Mouse (Mus musculus) lung, embryonic 14.5 days (tissue): ENCODE results near the gene Extl1. TPM values are rescaled to one million over a fixed set of nuclear protein-coding genes. Genes with fewer than 3 reads are reported as not detected.

Source experiments
- ATAC-seq: fragments of 200-750 bp; cut with Nextera tagmentation; 2 replicates; pipeline ENCODE4 v1.8.0; 2017; ENCODE audit warnings: mild to moderate bottlenecking, moderate TSS enrichment, moderate library complexity; ENCODE audit not compliant: insufficient read depth
- DNase-seq: peaks from one replicate; pipeline ENCODE4 v3.0.0-alpha.2; 2015
- H3K27ac ChIP-seq: fragments of 300-500 bp; sonication (generic); 2 replicates; pipeline ENCODE4 v1.5.1; 2014; ENCODE audit warnings: low read depth, mild to moderate bottlenecking, moderate library complexity
- H3K27me3 ChIP-seq: fragments of 300-500 bp; sonication (generic); 2 replicates; pipeline ENCODE4 v1.6.1; 2014; ENCODE audit warnings: low read length, control low read depth; ENCODE audit not compliant: insufficient read depth
- H3K36me3 ChIP-seq: fragments of 300-500 bp; sonication (generic); 2 replicates; pipeline ENCODE4 v1.6.1; 2014; ENCODE audit warnings: control low read depth; ENCODE audit not compliant: insufficient read depth
- H3K4me1 ChIP-seq: fragments of 300-500 bp; sonication (generic); 2 replicates; pipeline ENCODE4 v1.6.1; 2014; ENCODE audit warnings: antibody characterized with exemption, control low read depth; ENCODE audit not compliant: insufficient read depth
- H3K4me2 ChIP-seq: fragments of 300-500 bp; sonication (generic); 2 replicates; pipeline ENCODE4 v1.6.1; 2014; ENCODE audit warnings: mild to moderate bottlenecking
- H3K4me3 ChIP-seq: fragments of 300-500 bp; sonication (generic); 2 replicates; pipeline ENCODE4 v1.5.1; 2014; ENCODE audit warnings: low read depth, low read length
- H3K9ac ChIP-seq: fragments of 300-500 bp; sonication (generic); 2 replicates; pipeline ENCODE4 v1.6.1; 2014
- H3K9me3 ChIP-seq: fragments of 300-500 bp; sonication (generic); 2 replicates; pipeline ENCODE4 v1.6.1; 2016; ENCODE audit warnings: low read depth, low read length, control low read depth
- CTCF ChIP-seq: IDR thresholded peaks from 2 replicates; pipeline ENCODE4 v1.5.1; 2016; ENCODE audit warnings: antibody characterized with exemption, low read depth
- WGBS: fragments of 180-500 bp; shearing (Covaris S2); extraction: QIAGEN DNeasy Blood & Tissue Kit; methylation state at CpG from one replicate; pipeline ENCODE4 v1.1.7; 2014; 5-methylcytosine and 5-hydroxymethylcytosine counted together
- polyA plus RNA-seq: library from polyadenylated mRNA; unstranded; fragments of >200 nt; fragmentation: Nextera tagmentation; extraction: Ambion mirVana; gene quantifications from 2 replicates; pipeline ENCODE4 v1.2.1, GENCODE M21; 2014

Gene Extl1
- polyA plus RNA-seq, 1 experiment from 2014 or later = 3.7 TPM

DNA sequence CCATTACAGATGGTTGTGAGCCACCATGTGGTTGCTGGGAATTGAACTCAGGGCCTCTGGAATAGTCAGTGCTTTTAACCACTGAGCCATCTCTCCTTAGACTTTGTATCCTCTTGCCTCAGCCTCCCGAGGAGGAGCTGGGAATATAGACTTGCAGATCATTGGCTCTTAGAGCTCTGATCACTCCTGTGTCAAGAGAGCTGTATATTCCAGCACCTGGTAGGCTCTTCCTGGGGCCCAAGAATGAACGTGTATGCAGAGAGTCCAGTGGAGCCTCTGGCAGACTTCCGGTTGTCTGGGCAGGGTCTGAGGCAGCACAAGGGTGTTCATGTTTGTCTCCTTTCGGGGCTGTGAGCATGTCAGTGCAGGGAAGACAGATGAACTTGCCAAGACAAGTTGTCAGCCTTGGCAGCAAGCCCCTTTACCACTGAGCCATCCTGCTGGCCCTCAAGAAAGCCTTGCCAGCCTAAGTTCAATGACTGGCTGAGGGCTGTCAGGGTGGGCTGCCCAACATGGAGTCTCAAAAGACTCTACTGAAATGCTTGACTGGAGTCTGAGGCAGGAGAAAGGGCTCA is 69.5 kb downstream of the Extl1 start:
- Histone ChIP-seq H3K27me3 (no peaks in the 10 kb centered on the region), H3K4me2 (no peak overlapping the region), H3K27ac (no peak overlapping the region), H3K9ac (no peak overlapping the region), H3K4me3 (no peak overlapping the region), H3K4me1 (no peaks in the 10 kb centered on the region), H3K36me3 (no peaks in the 10 kb centered on the region), H3K9me3 (peaks cover 4% of the 10 kb centered on the region; the same call in 1 of the 2 replicates)
- no peak for TF ChIP-seq CTCF
- 75% methylated on average over 4 of the region's 4 CpGs for WGBS
- DNase-seq (no peak), ATAC-seq (no peak)

DNA sequence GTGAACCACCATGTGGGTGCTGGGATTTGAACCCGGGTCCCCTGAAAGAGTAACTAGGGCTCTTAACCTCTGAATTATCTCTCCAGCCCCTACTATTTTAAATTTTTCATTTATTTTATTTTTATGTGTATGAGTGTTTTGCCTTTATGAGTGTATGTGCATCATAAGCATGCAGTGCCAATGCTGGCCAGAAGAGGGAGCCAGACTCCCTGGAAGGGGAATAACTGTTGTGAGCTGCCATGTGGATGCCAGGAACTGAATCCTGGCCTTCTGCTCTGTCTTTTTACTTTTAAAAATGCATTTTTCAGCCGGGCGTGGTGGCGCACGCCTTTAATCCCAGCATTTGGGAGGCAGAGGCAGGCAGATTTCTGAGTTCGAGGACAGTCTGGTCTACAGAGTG is 70.7 kb downstream of the Extl1 start:
- H3K27ac ChIP-seq = no peak overlapping the region
- peaks cover 4% of the 10 kb centered on the region; the same call in 1 of the 2 replicates for H3K9me3 ChIP-seq
- H3K36me3 ChIP-seq = no peaks in the 10 kb centered on the region
- no peak overlapping the region for H3K4me3 ChIP-seq
- peak; percentile 51 for TF ChIP-seq CTCF
- no peak overlapping the region for H3K9ac ChIP-seq
- WGBS = 91% methylated on average over 6 of the region's 6 CpGs
- H3K27me3 ChIP-seq = no peaks in the 10 kb centered on the region
- DNase-seq (no peak), ATAC-seq (no peak)
- H3K4me2 ChIP-seq = no peak overlapping the region
- no peaks in the 10 kb centered on the region for H3K4me1 ChIP-seq

DNA sequence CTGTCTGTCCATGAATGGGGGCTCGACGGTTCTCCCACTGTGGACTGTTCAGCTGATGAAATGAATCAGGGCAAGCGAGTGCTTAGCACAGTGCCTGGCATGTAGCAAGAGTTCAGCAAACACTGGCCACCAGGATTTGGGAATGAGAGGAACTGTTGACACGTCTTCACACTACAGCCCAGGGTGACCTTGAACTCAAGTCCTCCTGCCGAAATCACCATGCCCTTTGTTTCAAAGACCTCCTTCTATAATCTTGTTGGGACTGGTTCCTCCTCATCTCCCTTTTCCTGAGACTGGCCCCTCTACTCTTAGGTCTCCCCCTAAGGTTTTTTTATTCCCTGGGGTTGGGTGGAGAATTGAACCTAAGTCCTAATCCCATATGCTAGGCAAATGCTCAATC is 71.3 kb downstream of the Extl1 start:
- Histone ChIP-seq H3K9ac (no peak overlapping the region), H3K4me3 (no peak overlapping the region), H3K4me2 (no peak overlapping the region), H3K27ac (no peak overlapping the region), H3K27me3 (no peaks in the 10 kb centered on the region), H3K36me3 (no peaks in the 10 kb centered on the region), H3K9me3 (peaks cover 4% of the 10 kb centered on the region; the same call in 1 of the 2 replicates), H3K4me1 (peaks cover 3% of the 10 kb centered on the region; the same call in 1 of the 2 replicates)
- WGBS = 93% methylated on average over 5 of the region's 5 CpGs
- no peak for DNase-seq
- TF ChIP-seq CTCF = no peak
- no peak for ATAC-seq

DNA sequence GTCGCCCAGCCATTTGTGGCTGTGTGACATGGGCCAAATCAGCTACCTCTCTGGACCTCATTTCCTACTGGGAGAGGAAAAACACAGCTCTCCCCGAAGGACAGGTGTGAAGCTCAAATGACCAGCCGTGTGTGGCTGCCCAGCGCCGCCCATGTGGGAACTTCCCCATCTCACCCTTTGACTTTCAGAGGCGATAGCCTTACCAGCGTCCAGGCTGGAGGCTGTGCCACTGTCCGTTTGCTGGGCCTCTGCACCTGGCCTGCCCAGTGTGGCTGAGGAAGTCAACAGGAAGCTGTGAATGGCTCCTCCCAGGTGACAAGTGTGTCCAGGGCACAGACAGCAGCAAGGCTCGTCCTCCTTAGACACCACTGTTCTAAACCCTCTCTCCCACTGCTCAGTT is 71.9 kb downstream of the Extl1 start:
- Histone ChIP-seq H3K4me1 (peaks cover 5% of the 10 kb centered on the region; the same call in 1 of the 2 replicates), H3K27me3 (no peaks in the 10 kb centered on the region), H3K27ac (no peak overlapping the region), H3K9me3 (peaks cover 4% of the 10 kb centered on the region; the same call in 1 of the 2 replicates), H3K4me2 (no peak overlapping the region), H3K4me3 (no peak overlapping the region), H3K36me3 (no peaks in the 10 kb centered on the region), H3K9ac (no peak overlapping the region)
- no peak for TF ChIP-seq CTCF
- no peak for ATAC-seq
- WGBS = 76% methylated on average over 9 of the region's 9 CpGs
- no peak for DNase-seq

DNA sequence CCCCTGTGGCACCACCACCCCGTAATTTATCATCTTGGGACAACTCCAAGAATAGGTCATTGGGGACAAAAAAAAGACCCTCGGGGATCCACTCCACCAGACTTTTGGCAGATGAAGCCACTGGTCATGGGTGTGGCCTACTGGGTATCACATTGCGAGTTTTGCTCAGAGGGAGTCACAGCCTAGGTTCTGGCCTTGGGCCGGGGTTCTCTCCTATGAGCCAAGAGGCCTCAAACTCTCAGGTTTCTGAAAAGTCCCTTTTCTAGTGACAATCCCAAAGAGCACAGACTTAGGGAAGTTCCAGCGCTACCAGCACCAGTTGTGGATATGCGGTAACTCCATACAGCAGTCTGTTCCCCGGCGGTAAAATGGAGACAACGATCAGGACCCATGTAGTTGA is 73.0 kb downstream of the Extl1 start:
- no peak overlapping the region for H3K9ac ChIP-seq
- WGBS = 80% methylated on average over 9 of the region's 9 CpGs
- H3K4me3 ChIP-seq = no peak overlapping the region
- no peak overlapping the region for H3K27ac ChIP-seq
- H3K4me2 ChIP-seq = no peak overlapping the region
- H3K27me3 ChIP-seq = no peaks in the 10 kb centered on the region
- TF ChIP-seq CTCF = no peak
- DNase-seq (no peak), ATAC-seq (no peak)
- H3K36me3 ChIP-seq = no peaks in the 10 kb centered on the region
- peaks cover 5% of the 10 kb centered on the region; the same call in 1 of the 2 replicates for H3K4me1 ChIP-seq
- peaks cover 4% of the 10 kb centered on the region; the same call in 1 of the 2 replicates for H3K9me3 ChIP-seq

DNA sequence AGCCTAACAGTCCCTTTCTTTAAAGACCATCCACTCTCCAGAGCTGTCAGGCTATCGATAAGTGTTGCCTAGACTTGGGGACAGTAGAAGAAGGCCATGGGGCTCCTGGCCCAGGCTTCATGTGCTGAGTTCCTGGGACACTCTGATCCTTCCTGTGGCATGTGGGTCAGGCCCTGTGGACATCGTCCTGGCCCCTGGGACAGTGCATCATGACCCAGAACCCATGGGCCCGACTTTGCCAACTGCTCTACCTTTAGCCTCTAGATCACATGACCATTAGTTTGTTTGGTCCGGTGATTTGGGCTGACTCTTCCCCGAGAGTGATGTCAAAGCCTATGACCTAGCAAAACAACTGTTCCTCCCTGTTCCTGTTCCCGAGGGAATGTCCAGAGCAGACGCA is 73.5 kb downstream of the Extl1 start:
- H3K4me3 ChIP-seq = no peak overlapping the region
- ATAC-seq (no peak), DNase-seq (no peak)
- no peak overlapping the region for H3K4me2 ChIP-seq
- peaks cover 5% of the 10 kb centered on the region; the same call in 1 of the 2 replicates for H3K4me1 ChIP-seq
- peaks cover 4% of the 10 kb centered on the region; the same call in 1 of the 2 replicates for H3K9me3 ChIP-seq
- 78% methylated on average over 7 of the region's 7 CpGs for WGBS
- H3K27ac ChIP-seq = no peak overlapping the region
- H3K9ac ChIP-seq = no peak overlapping the region
- H3K27me3 ChIP-seq = no peaks in the 10 kb centered on the region
- TF ChIP-seq CTCF = no peak
- H3K36me3 ChIP-seq = no peaks in the 10 kb centered on the region

DNA sequence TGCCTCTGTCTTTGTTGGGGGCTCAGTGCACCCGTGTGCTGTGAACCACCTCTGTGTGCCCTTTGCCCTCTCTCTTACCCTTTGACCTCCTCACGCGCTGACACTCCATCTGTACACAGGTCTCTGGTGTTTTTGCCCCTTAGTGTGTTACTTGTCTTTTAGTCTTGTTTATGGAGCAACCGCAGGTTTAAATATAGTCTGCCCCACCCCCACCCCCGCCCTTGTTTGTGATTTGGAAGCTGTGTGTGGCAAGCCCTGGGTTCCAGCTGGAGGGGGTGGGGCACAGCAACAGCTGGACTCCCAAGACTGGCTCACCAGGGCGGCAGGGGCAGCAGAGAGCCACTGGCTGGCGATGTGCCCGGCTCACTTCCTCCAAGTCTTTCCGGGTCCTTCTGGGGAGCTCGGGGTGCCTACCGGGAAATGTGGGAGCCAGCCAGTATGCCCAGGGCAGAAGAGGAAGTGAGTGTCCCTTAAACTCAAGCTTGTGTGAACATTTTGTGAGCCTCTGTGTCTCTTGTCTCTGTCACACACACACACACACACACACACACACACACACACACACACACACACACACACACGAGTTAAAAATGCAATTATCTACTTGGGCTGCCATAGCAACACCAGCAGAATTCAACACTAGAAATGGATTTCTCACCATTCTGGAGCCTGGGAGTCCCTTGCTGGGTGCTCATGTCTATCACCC is 76.1 kb downstream of the Extl1 start:
- Histone ChIP-seq H3K27me3 (no peaks in the 10 kb centered on the region), H3K9me3 (peaks cover 1% of the 10 kb centered on the region; the same call in 1 of the 2 replicates), H3K4me1 (peaks cover 5% of the 10 kb centered on the region; the same call in 1 of the 2 replicates), H3K9ac (no peak overlapping the region), H3K36me3 (no peaks in the 10 kb centered on the region), H3K4me2 (peak overlapping the region; percentile 42; the same call in 1 of the 2 replicates), H3K4me3 (no peak overlapping the region), H3K27ac (no peak overlapping the region)
- WGBS = 4% methylated on average over 12 of the region's 12 CpGs
- ATAC-seq (peak; percentile 77), DNase-seq (peak; percentile 83)
- peak; percentile 67 for TF ChIP-seq CTCF
